Mouse (Mus musculus) small intestine, adult 2 months (tissue): ENCODE measurements at regions not wholly inside any gene's neighbourhood (a gene's known extent, or its start where the extent isn't known, plus 50 kb on each side); places are given as distances from the start of the nearest gene placed in this dataset.
"Not testable (repeated sequence)": the region's sequence is repeated elsewhere in the genome, so short reads cannot be mapped to it uniquely, and the experiment has no call there.

Source experiments
- H3K27ac ChIP-seq: fragments of 200-500 bp; 2 replicates; pipeline ENCODE4 v1.5.1; 2012; ENCODE audit warnings: low read depth, low read length, control low read depth, inconsistent platforms; ENCODE audit not compliant: insufficient read depth
- H3K27me3 ChIP-seq: fragments of 200-500 bp; 2 replicates; pipeline ENCODE4 v1.6.1; 2012; ENCODE audit warnings: mild to moderate bottlenecking, moderate library complexity, low read length, inconsistent platforms; ENCODE audit not compliant: control insufficient read depth, insufficient read depth
- H3K36me3 ChIP-seq: fragments of 200-500 bp; 2 replicates; pipeline ENCODE4 v1.6.1; 2012; ENCODE audit warnings: mild to moderate bottlenecking, low read length, control low read depth, inconsistent platforms; ENCODE audit not compliant: control insufficient read depth, insufficient read depth
- H3K4me1 ChIP-seq: fragments of 200-500 bp; 2 replicates; pipeline ENCODE4 v1.6.1; 2012; ENCODE audit warnings: low read length, inconsistent platforms, mixed read lengths; ENCODE audit not compliant: control insufficient read depth, insufficient read depth, insufficient read length
- H3K4me3 ChIP-seq: fragments of 200-500 bp; 2 replicates; pipeline ENCODE4 v1.5.1; 2012; ENCODE audit warnings: low read depth, mild to moderate bottlenecking, control low read depth, inconsistent platforms, low read length, moderate library complexity
- CTCF ChIP-seq: fragments of 200-500 bp; IDR thresholded peaks from 2 replicates; pipeline ENCODE4 v1.5.1; 2012; ENCODE audit warnings: low read depth, mild to moderate bottlenecking, control low read depth, inconsistent platforms, low read length, moderate library complexity, mixed read lengths; ENCODE audit not compliant: insufficient replicate concordance, insufficient read length; ENCODE audit errors: extremely low read depth
- POLR2A ChIP-seq: fragments of 200-500 bp; IDR thresholded peaks from 2 replicates; pipeline ENCODE4 v1.6.1; 2012; ENCODE audit warnings: low read depth, mild to moderate bottlenecking, control low read depth, inconsistent platforms, low read length, moderate library complexity
- WGBS: fragments of 180-500 bp; shearing (Covaris S2); methylation state at CpG from one replicate; pipeline ENCODE4 v1.1.7; 2018; 5-methylcytosine and 5-hydroxymethylcytosine counted together

GRCm38 (mm10) chr16:49505271-49505670 lies 193.8 kb upstream of the Ift57 start:
- no peak overlapping the region for H3K27ac ChIP-seq
- no peak overlapping the region for H3K4me3 ChIP-seq
- WGBS = 80% methylated on average over 9 of the region's 9 CpGs
- no peaks in the 10 kb centered on the region for H3K36me3 ChIP-seq
- TF ChIP-seq POLR2A (no peak), CTCF (no peak)
- no peaks in the 10 kb centered on the region for H3K27me3 ChIP-seq
- H3K4me1 ChIP-seq = peaks cover 1% of the 10 kb centered on the region; the same call in 1 of the 2 replicates

DNA sequence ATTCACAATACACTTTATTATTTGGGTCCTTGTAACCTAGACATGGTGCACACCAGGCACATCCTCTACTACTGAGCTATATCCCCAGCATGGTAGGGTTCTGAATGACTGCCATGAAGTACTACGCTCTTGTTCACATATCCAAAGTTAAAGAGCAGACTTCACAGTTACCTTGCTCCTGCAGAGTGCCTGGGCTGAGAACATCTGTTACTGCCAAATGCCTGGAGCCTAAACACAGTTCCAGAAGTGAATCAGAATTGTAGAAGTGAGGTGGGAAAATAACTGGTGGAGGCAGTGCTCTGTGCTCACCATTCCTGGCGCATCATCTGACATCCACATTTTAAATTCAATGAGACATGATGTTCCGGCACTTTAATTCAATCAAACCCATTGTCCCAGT lies 180.2 kb upstream of the Ift57 start:
- H3K27ac ChIP-seq = no peak overlapping the region
- no peak overlapping the region for H3K4me3 ChIP-seq
- H3K36me3 ChIP-seq = no peaks in the 10 kb centered on the region
- H3K27me3 ChIP-seq = no peaks in the 10 kb centered on the region
- no peak for TF ChIP-seq CTCF
- TF ChIP-seq POLR2A = no peak
- 96% methylated on average over 3 of the region's 3 CpGs for WGBS
- H3K4me1 ChIP-seq = no peaks in the 10 kb centered on the region

DNA sequence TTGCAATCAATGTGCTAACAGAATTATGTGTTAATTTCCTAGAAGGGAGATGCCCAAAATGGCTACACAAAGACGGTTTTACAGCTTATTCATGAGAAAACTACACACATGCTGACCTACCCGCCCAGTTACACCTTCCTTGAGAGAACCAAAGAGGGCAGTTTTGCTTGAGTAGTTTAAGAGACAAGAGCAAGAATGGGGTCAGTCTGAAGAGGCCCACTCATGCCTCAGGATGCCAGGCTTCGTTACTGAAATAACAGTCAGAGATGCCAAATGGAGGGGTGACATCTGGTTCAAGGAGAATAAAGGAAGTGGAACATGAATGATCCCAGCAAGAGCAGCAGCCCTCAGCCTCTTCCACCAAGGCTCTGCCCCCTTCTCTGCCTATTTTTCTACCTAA lies 178.6 kb upstream of the Ift57 start:
- no peaks in the 10 kb centered on the region for H3K4me1 ChIP-seq
- H3K36me3 ChIP-seq = no peaks in the 10 kb centered on the region
- no peak overlapping the region for H3K27ac ChIP-seq
- H3K27me3 ChIP-seq = no peaks in the 10 kb centered on the region
- no peak for TF ChIP-seq POLR2A
- TF ChIP-seq CTCF = no peak
- 60% methylated on average over 3 of the region's 3 CpGs for WGBS
- H3K4me3 ChIP-seq = no peak overlapping the region

- no peaks in the 10 kb centered on the region for H3K27me3 ChIP-seq
- 64% methylated on average over 2 of the region's 2 CpGs for whole genome bisulfite sequencing
- no peaks in the 10 kb centered on the region for H3K4me1 ChIP-seq
- H3K4me3 ChIP-seq = no peak overlapping the region
- no peak overlapping the region for H3K27ac ChIP-seq
- no peaks in the 10 kb centered on the region for H3K36me3 ChIP-seq
- TF ChIP-seq POLR2A (no peak), CTCF (no peak)
These were observed 177.3 kb upstream of the Ift57 start for GRCm38 (mm10) chr16:49521685-49522084.

GRCm38 (mm10) chr16:49522576-49522975 lies 176.5 kb upstream of the Ift57 start:
- Histone ChIP-seq H3K27me3 (no peaks in the 10 kb centered on the region), H3K36me3 (no peaks in the 10 kb centered on the region), H3K27ac (no peak overlapping the region), H3K4me1 (no peaks in the 10 kb centered on the region), H3K4me3 (no peak overlapping the region)
- WGBS = 76% methylated on average over 5 of the region's 5 CpGs
- TF ChIP-seq CTCF (no peak), POLR2A (no peak)

DNA sequence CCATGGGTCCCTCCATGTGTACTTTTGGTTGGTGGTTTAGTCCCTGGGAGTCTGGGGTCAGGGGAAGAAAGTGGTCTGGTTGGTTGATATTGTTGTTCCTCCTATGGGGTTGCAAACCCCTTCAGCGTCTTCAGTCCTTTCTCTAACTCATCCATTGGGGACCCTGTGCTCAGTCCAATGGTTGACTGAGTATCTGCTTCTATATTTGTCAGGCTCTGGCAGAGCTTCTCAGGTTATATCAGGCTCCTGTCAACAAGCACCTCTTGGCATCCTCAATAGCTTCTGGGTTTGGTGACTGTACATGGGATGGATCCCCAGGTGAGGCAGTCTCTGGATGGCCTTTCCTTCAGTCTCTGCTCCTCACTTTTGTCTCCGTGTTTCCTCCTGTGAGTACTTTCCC lies 170.4 kb upstream of the Ift57 start:
- not testable (repeated sequence) for H3K27me3 ChIP-seq, H3K4me1 ChIP-seq, H3K36me3 ChIP-seq, H3K27ac ChIP-seq, H3K4me3 ChIP-seq
- 81% methylated on average over 2 of the region's 2 CpGs for WGBS

GRCm38 (mm10) chr16:49529060-49529459 lies 170.0 kb upstream of the Ift57 start:
- WGBS = 51% methylated on average over 2 of the region's 2 CpGs
- Histone ChIP-seq H3K4me1 (no peaks in the 10 kb centered on the region), H3K36me3 (no peaks in the 10 kb centered on the region), H3K27ac (no peak overlapping the region), H3K27me3 (no peaks in the 10 kb centered on the region), H3K4me3 (no peak overlapping the region)
- TF ChIP-seq CTCF (no peak), POLR2A (no peak)

DNA sequence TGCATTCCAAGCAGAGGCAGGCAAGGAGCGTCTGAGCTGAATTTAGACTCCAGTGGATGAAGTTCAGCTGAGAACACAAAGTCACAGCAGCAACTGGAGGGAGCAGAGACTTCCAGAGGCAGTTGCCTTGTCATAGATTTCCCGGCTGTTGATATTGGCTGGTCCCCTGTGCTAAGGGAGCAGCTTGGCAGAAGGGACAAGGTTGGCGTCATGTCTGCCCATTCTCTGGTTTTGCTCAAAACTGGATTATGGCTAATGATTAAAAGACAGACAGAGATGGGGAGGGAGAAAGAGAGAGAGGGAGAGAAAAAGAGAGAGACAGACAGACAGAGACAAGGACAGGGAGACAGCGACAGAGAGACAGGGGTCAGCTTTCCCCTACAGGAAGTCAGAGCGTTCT lies 169.0 kb upstream of the Ift57 start:
- H3K27ac ChIP-seq = no peak overlapping the region
- 89% methylated on average over 5 of the region's 5 CpGs for WGBS
- no peak for TF ChIP-seq POLR2A
- no peak for TF ChIP-seq CTCF

More for the DNA sequence above, 169.0 kb upstream of the Ift57 start:
- no peaks in the 10 kb centered on the region for H3K36me3 ChIP-seq
- H3K4me1 ChIP-seq = no peaks in the 10 kb centered on the region
- no peaks in the 10 kb centered on the region for H3K27me3 ChIP-seq
- H3K4me3 ChIP-seq = no peak overlapping the region
